33 mouse cellular contexts compared by ENCODE assay signal in genomic region chr14:34586871-34587270, GRCm38 (mm10). TPM values are rescaled to one million over a fixed set of nuclear protein-coding genes. Genes with fewer than 3 reads are reported as not detected.
A peak's percentile ranks its signal among the peaks of the same experiment; 100 is the strongest.
DNase-seq lines count a peak whose midpoint lies in the region; ATAC-seq and TF ChIP-seq lines count a peak whose summit lies in the region.
"Had no signal": no experiment of that assay in that cellular context is flagged by ENCODE, and none has a peak within 500 bp of the region (broad histone marks: within the 10 kb centered on the region; RNA-seq: fewer than 3 reads in every experiment).

No protein-coding gene starts in this region.

- peak overlapping the region; percentile 70 for H3K4me2 ChIP-seq in heart, embryonic 11.5 days
- H3K4me2 ChIP-seq in heart, embryonic 15.5 days, result peak overlapping the region; percentile 75
- peak overlapping the region; percentile 31; the same call in 1 of the 2 replicates for H3K4me2 ChIP-seq in intestine, embryonic 15.5 days (replicated peaks)
- no peak overlapping the region for H3K4me2 ChIP-seq in hindbrain, embryonic 12.5 days (replicated peaks)
- H3K4me2 ChIP-seq: embryonic facial prominence, embryonic 12.5 days; hindbrain, embryonic 14.5 days; liver, embryonic 12.5 days; midbrain, embryonic 11.5 days; neural tube, embryonic 12.5 days had no signal

- DNase-seq in heart, adult 8-10 months (ENCODE audit: low spot score), result no peak
- no peak for DNase-seq in embryonic facial prominence, embryonic 10.5 days (ENCODE audit: low spot score)
- DNase-seq: adrenal gland, adult 2 months; B cell, adult 2 months; cerebellum, adult 8-10 months; cerebellum, postnatal 25 days; gastrocnemius, postnatal 36 days; kidney, adult 2 months; kidney, postnatal 4 days; layer of hippocampus, postnatal 36 days; left cerebral cortex, postnatal 4 days; liver, postnatal 0 days; lung, postnatal 36 days; spleen, adult 18-20 months; thymus, adult 2 months; thymus, postnatal 36 days had no signal

- H3K4me1 ChIP-seq in heart, embryonic 11.5 days (ENCODE audit: control insufficient read depth, insufficient read depth, low read length), result peaks cover 70% of the 10 kb centered on the region
- peaks cover 71% of the 10 kb centered on the region for H3K4me1 ChIP-seq in heart, embryonic 15.5 days (replicated peaks)
- H3K4me1 ChIP-seq in intestine, embryonic 15.5 days (replicated peaks), result peaks cover 27% of the 10 kb centered on the region
- peaks cover 60% of the 10 kb centered on the region for H3K4me1 ChIP-seq in small intestine, adult 2 months (ENCODE audit: control insufficient read depth, insufficient read depth, insufficient read length, low read length)
- 0 out of 2 replicates have a peak, but pooled peaks cover 3% of the 10 kb centered on the region for H3K4me1 ChIP-seq in hindbrain, embryonic 12.5 days
- peaks cover 14% of the 10 kb centered on the region for H3K4me1 ChIP-seq in embryonic facial prominence, embryonic 10.5 days
- H3K4me1 ChIP-seq: neural tube, embryonic 12.5 days had no signal

- no peak for TF ChIP-seq POLR2A in small intestine, adult 2 months (IDR thresholded peaks at IDR 0.05; ENCODE audit: low read depth, low read length)

- peak overlapping the region; percentile 44 for H3K4me3 ChIP-seq in heart, embryonic 11.5 days (ENCODE audit: low read depth, low read length)
- peak overlapping the region; percentile 60 for H3K4me3 ChIP-seq in heart, embryonic 15.5 days
- no peak overlapping the region for H3K4me3 ChIP-seq in intestine, embryonic 15.5 days (replicated peaks)
- peak overlapping the region; percentile 65 for H3K4me3 ChIP-seq in small intestine, adult 2 months (ENCODE audit: low read depth, low read length)
- no peak overlapping the region for H3K4me3 ChIP-seq in hindbrain, embryonic 12.5 days
- H3K4me3 ChIP-seq in embryonic facial prominence, embryonic 10.5 days, result no peak overlapping the region
- H3K4me3 ChIP-seq: embryonic facial prominence, embryonic 12.5 days; liver, embryonic 12.5 days; neural tube, embryonic 12.5 days had no signal

- 29% methylated on average over 3 of the region's 3 CpGs for WGBS in heart, embryonic 11.5 days (ENCODE audit: insufficient replicate concordance)
- WGBS in heart, embryonic 15.5 days, result 43% methylated on average over 3 of the region's 3 CpGs
- WGBS in intestine, embryonic 15.5 days, result 80% methylated on average over 3 of the region's 3 CpGs
- 88% methylated on average over 3 of the region's 3 CpGs for WGBS in small intestine, adult 2 months
- 81% methylated on average over 3 of the region's 3 CpGs for WGBS in hindbrain, embryonic 12.5 days
- WGBS in embryonic facial prominence, embryonic 10.5 days, result 78% methylated on average over 3 of the region's 3 CpGs

- H3K9me3 ChIP-seq in heart, embryonic 11.5 days (replicated peaks; ENCODE audit: control insufficient read depth, low read length), result no peaks in the 10 kb centered on the region
- H3K9me3 ChIP-seq in heart, embryonic 15.5 days (replicated peaks), result no peaks in the 10 kb centered on the region
- no peaks in the 10 kb centered on the region for H3K9me3 ChIP-seq in intestine, embryonic 15.5 days
- H3K9me3 ChIP-seq in hindbrain, embryonic 12.5 days (replicated peaks), result no peaks in the 10 kb centered on the region
- no peaks in the 10 kb centered on the region for H3K9me3 ChIP-seq in embryonic facial prominence, embryonic 10.5 days
- H3K9me3 ChIP-seq: embryonic facial prominence, embryonic 12.5 days; liver, embryonic 12.5 days; neural tube, embryonic 12.5 days had no signal

- TF ChIP-seq CTCF in small intestine, adult 2 months (IDR thresholded peaks at IDR 0.05; ENCODE audit: extremely low read depth, insufficient read length, insufficient replicate concordance, low read depth, low read length), result no peak

- no peaks in the 10 kb centered on the region for H3K27me3 ChIP-seq in heart, embryonic 11.5 days (ENCODE audit: control insufficient read depth, insufficient read depth, low read length)
- H3K27me3 ChIP-seq in heart, embryonic 15.5 days, result no peaks in the 10 kb centered on the region
- H3K27me3 ChIP-seq in intestine, embryonic 15.5 days (replicated peaks), result no peaks in the 10 kb centered on the region
- H3K27me3 ChIP-seq in small intestine, adult 2 months (ENCODE audit: control insufficient read depth, insufficient read depth, low read length), result no peaks in the 10 kb centered on the region
- H3K27me3 ChIP-seq in hindbrain, embryonic 12.5 days, result no peaks in the 10 kb centered on the region
- no peaks in the 10 kb centered on the region for H3K27me3 ChIP-seq in embryonic facial prominence, embryonic 10.5 days (replicated peaks; ENCODE audit: low read depth, poor library complexity, severe bottlenecking)
- H3K27me3 ChIP-seq: CH12.LX; embryonic facial prominence, embryonic 12.5 days; liver, embryonic 12.5 days; neural tube, embryonic 12.5 days had no signal

- no peaks in the 10 kb centered on the region for H3K36me3 ChIP-seq in heart, embryonic 11.5 days (ENCODE audit: control insufficient read depth, insufficient read depth, low read length)
- H3K36me3 ChIP-seq in heart, embryonic 15.5 days, result peaks cover 7% of the 10 kb centered on the region; the same call in 1 of the 2 replicates
- H3K36me3 ChIP-seq in intestine, embryonic 15.5 days, result no peaks in the 10 kb centered on the region
- H3K36me3 ChIP-seq in small intestine, adult 2 months (ENCODE audit: control insufficient read depth, insufficient read depth, low read length), result 0 out of 2 replicates have a peak, but pooled peaks cover 6% of the 10 kb centered on the region
- no peaks in the 10 kb centered on the region for H3K36me3 ChIP-seq in hindbrain, embryonic 12.5 days
- no peaks in the 10 kb centered on the region for H3K36me3 ChIP-seq in embryonic facial prominence, embryonic 10.5 days (replicated peaks)
- H3K36me3 ChIP-seq: embryonic facial prominence, embryonic 12.5 days; liver, embryonic 12.5 days; neural tube, embryonic 12.5 days had no signal

- H3K27ac ChIP-seq in heart, embryonic 11.5 days (ENCODE audit: low read depth, low read length), result peak overlapping the region; percentile 94
- peak overlapping the region; percentile 95 for H3K27ac ChIP-seq in heart, embryonic 15.5 days
- peak overlapping the region; percentile 82 for H3K27ac ChIP-seq in intestine, embryonic 15.5 days
- H3K27ac ChIP-seq in small intestine, adult 2 months (ENCODE audit: insufficient read depth, low read depth, low read length), result peak overlapping the region; percentile 98
- no peak overlapping the region for H3K27ac ChIP-seq in hindbrain, embryonic 12.5 days
- H3K27ac ChIP-seq in embryonic facial prominence, embryonic 10.5 days (replicated peaks), result no peak overlapping the region
- H3K27ac ChIP-seq: embryonic facial prominence, embryonic 12.5 days; hindbrain, embryonic 14.5 days; liver, embryonic 12.5 days; neural tube, embryonic 12.5 days; stomach, postnatal 0 days had no signal

- H3K9ac ChIP-seq in heart, embryonic 11.5 days (ENCODE audit: low read depth, low read length), result peak overlapping the region; percentile 90
- H3K9ac ChIP-seq in heart, embryonic 15.5 days, result peak overlapping the region; percentile 81
- H3K9ac ChIP-seq in intestine, embryonic 15.5 days, result no peak overlapping the region
- H3K9ac ChIP-seq in hindbrain, embryonic 12.5 days, result no peak overlapping the region
- H3K9ac ChIP-seq: embryonic facial prominence, embryonic 12.5 days; hindbrain, embryonic 14.5 days; liver, embryonic 12.5 days; liver, postnatal 0 days; neural tube, embryonic 12.5 days had no signal

- no peak for ATAC-seq in heart, embryonic 11.5 days (replicated peaks; ENCODE audit: insufficient number of reproducible peaks, low FRiP score, low TSS enrichment)
- ATAC-seq in heart, embryonic 15.5 days (replicated peaks; ENCODE audit: insufficient number of reproducible peaks, insufficient read depth, low FRiP score, low read depth), result no peak
- no peak for ATAC-seq in intestine, embryonic 15.5 days
- ATAC-seq in hindbrain, embryonic 12.5 days (ENCODE audit: low FRiP score), result no peak
- ATAC-seq: activated CD4-positive, CD25-positive, alpha-beta regulatory T cell, adult 4 months; forebrain, embryonic 14.5 days; liver, embryonic 12.5 days; liver, postnatal 0 days; midbrain, embryonic 16.5 days had no signal

RNA-seq across cellular contexts. Expression of gene Ldb3, which starts 1.6 kb away (rescaled TPM):
- polyA plus RNA-seq in heart, embryonic 11.5 days (2014; fragmentation: Nextera tagmentation; extraction: Ambion mirVana), result 221 and 225 TPM in 2 replicates
- total RNA-seq in heart, adult 8-10 months (2022), result 1,000 to 10,000 TPM; 1,077 to 1,246 (median 1,126) TPM
- 300 and 308 TPM in 2 replicates for polyA plus RNA-seq in heart, embryonic 15.5 days (2015; fragmentation: Nextera tagmentation; extraction: Ambion mirVana)
- polyA plus RNA-seq in intestine, embryonic 15.5 days (2015; fragmentation: Nextera tagmentation; extraction: Ambion mirVana), result 7.6 and 7.8 TPM in 2 replicates
- 29.9 and 102 TPM in 2 replicates for polyA plus RNA-seq in small intestine, adult 2 months (2012; rRNA removed)
- 0.22 and 1.9 TPM in 2 replicates for polyA plus RNA-seq in hindbrain, embryonic 12.5 days (2016; fragmentation: Nextera tagmentation; extraction: Ambion mirVana)
- 0.59 TPM in 1 of 2 replicates, not detected in the other for polyA plus RNA-seq in embryonic facial prominence, embryonic 10.5 days (2016; fragmentation: Nextera tagmentation; extraction: Ambion mirVana)
- total RNA-seq: megakaryocyte, adult 5-6 weeks had no signal
- polyA plus RNA-seq: activated CD4-positive, CD25-positive, alpha-beta regulatory T cell, adult 4 months had no signal

RNA-seq across cellular contexts. Expression of gene Opn4, which starts 13.1 kb away (rescaled TPM):
- 4.1 and 4.2 TPM in 2 replicates for polyA plus RNA-seq in heart, embryonic 11.5 days (2014; fragmentation: Nextera tagmentation; extraction: Ambion mirVana)
- 1 to 10 TPM; 1.7 to 2.5 (median 2.4) TPM for total RNA-seq in heart, adult 8-10 months (2022)
- polyA plus RNA-seq in heart, embryonic 15.5 days (2015; fragmentation: Nextera tagmentation; extraction: Ambion mirVana), result 5.0 and 5.6 TPM in 2 replicates
- 0.37 TPM in 1 of 2 replicates, not detected in the other for polyA plus RNA-seq in intestine, embryonic 15.5 days (2015; fragmentation: Nextera tagmentation; extraction: Ambion mirVana)
- polyA plus RNA-seq in small intestine, adult 2 months (2012; rRNA removed), result not detected in 2 replicates
- polyA plus RNA-seq in hindbrain, embryonic 12.5 days (2016; fragmentation: Nextera tagmentation; extraction: Ambion mirVana), result not detected in 2 replicates
- polyA plus RNA-seq in embryonic facial prominence, embryonic 10.5 days (2016; fragmentation: Nextera tagmentation; extraction: Ambion mirVana), result 0.23 and 0.27 TPM in 2 replicates
- total RNA-seq: adrenal gland, postnatal 4 days; CH12.LX; gastrocnemius, postnatal 36 days; layer of hippocampus, postnatal 36 days; left cerebral cortex, postnatal 4 days; megakaryocyte, adult 5-6 weeks had no signal
- polyA plus RNA-seq: activated CD4-positive, CD25-positive, alpha-beta regulatory T cell, adult 4 months; forebrain, embryonic 14.5 days; hindbrain, embryonic 14.5 days; kidney, adult 2 months; liver, embryonic 12.5 days; liver, postnatal 0 days; midbrain, embryonic 11.5 days; midbrain, embryonic 16.5 days; neural tube, embryonic 12.5 days; stomach, postnatal 0 days had no signal

Comparison
In these comparisons a context has a peak if more than half of its experiments do, and no peak if none do; other contexts are left out.
1. H3K27ac ChIP-seq: peak in heart, embryonic 11.5 days (single experiment), heart, embryonic 15.5 days (single experiment), intestine, embryonic 15.5 days (single experiment) and small intestine, adult 2 months (single experiment); none in hindbrain, embryonic 12.5 days (single experiment) and embryonic facial prominence, embryonic 10.5 days (single experiment).
2. H3K4me3 ChIP-seq: peak in heart, embryonic 11.5 days (single experiment), heart, embryonic 15.5 days (single experiment) and small intestine, adult 2 months (single experiment); none in intestine, embryonic 15.5 days (single experiment), hindbrain, embryonic 12.5 days (single experiment) and embryonic facial prominence, embryonic 10.5 days (single experiment).
3. H3K9ac ChIP-seq: peak in heart, embryonic 11.5 days (single experiment) and heart, embryonic 15.5 days (single experiment); none in intestine, embryonic 15.5 days (single experiment) and hindbrain, embryonic 12.5 days (single experiment).